11 mouse cellular contexts compared by ENCODE assay signal in the genomic region with DNA sequence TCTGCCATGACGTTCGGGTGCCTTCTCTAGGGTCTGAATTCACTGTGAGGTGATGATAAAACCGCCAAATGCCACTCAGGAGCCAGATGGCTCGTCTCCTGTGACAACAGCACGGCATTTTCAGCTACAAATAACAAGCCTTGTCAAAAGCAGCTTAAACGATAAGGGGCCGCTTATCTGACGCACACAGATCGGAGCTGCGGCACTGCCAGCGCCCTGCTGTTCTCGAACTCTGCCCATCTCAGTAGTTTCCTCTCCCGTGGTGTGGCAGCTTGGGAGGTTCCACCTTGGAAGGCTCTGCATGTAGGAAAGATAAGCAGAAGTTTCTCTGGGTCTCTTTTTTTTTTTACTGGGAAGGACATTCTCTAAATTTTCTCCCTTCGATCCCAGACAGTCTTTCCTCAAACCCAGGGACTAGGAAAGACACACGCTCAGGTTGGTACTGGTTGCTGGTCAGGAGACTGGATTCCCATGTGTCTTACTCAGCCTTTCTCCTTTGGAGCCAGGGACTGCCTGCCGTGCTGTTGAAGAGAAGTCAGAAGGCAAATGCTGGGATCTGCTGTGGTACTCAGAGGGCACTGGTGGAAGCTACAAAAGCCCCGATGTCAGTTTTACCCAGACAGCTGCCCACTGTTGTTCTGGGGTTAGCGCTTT.
DNase-seq lines count a peak whose midpoint lies in the region; ATAC-seq and TF ChIP-seq lines count a peak whose summit lies in the region.
"Had no signal": no experiment of that assay in that cellular context is flagged by ENCODE, and none has a peak within 500 bp of the region (broad histone marks: within the 10 kb centered on the region; RNA-seq: fewer than 3 reads in every experiment).

No protein-coding gene starts in this region.

- H3K9me3 ChIP-seq in hindbrain, postnatal 0 days (ENCODE audit: low read length) = no peaks in the 10 kb centered on the region
- H3K9me3 ChIP-seq in hindbrain, embryonic 13.5 days = no peaks in the 10 kb centered on the region; the same call in 1 of the 2 replicates
- H3K9me3 ChIP-seq in liver, embryonic 12.5 days (replicated peaks) = no peaks in the 10 kb centered on the region
- H3K9me3 ChIP-seq: G1E had no signal

- no peak overlapping the region for H3K4me3 ChIP-seq in hindbrain, postnatal 0 days (ENCODE audit: low read length)
- no peak overlapping the region for H3K4me3 ChIP-seq in hindbrain, embryonic 13.5 days
- H3K4me3 ChIP-seq in liver, embryonic 12.5 days = peak overlapping the region; percentile 42

- no peak for TF ChIP-seq CTCF in hindbrain, postnatal 0 days (IDR thresholded peaks at IDR 0.05; ENCODE audit: low read depth)

- H3K4me1 ChIP-seq in hindbrain, postnatal 0 days (ENCODE audit: insufficient read depth, low read length) = 0 out of 2 replicates have a peak, but pooled peaks cover 4% of the 10 kb centered on the region
- H3K4me1 ChIP-seq in hindbrain, embryonic 13.5 days (replicated peaks) = no peaks in the 10 kb centered on the region
- H3K4me1 ChIP-seq in liver, embryonic 12.5 days = peaks cover 29% of the 10 kb centered on the region

- 44% methylated on average over 18 of the region's 18 CpGs for WGBS in hindbrain, postnatal 0 days
- WGBS in hindbrain, embryonic 13.5 days = 72% methylated on average over 18 of the region's 18 CpGs
- WGBS in liver, embryonic 12.5 days (ENCODE audit: insufficient replicate concordance) = 23% methylated on average over 18 of the region's 18 CpGs

- peak overlapping the region; percentile 21 for H3K4me2 ChIP-seq in hindbrain, postnatal 0 days (ENCODE audit: low read depth, low read length)
- H3K4me2 ChIP-seq in hindbrain, embryonic 13.5 days = no peak overlapping the region
- H3K4me2 ChIP-seq in liver, embryonic 12.5 days = peak overlapping the region; percentile 67

- ATAC-seq in hindbrain, postnatal 0 days = peak; percentile 7; the same call in 1 of the 2 replicates
- no peak for ATAC-seq in hindbrain, embryonic 13.5 days (ENCODE audit: low FRiP score)
- ATAC-seq in liver, embryonic 12.5 days = peak; percentile 96

- H3K27ac ChIP-seq in hindbrain, postnatal 0 days = no peak overlapping the region
- no peak overlapping the region for H3K27ac ChIP-seq in hindbrain, embryonic 13.5 days
- H3K27ac ChIP-seq in liver, embryonic 12.5 days = peak overlapping the region; percentile 99

- DNase-seq in cerebellum, postnatal 14 days = peak; percentile 26 to 40
- no peak for DNase-seq in cerebellum, adult 8-10 months
- peak; percentile 27 for DNase-seq in hindbrain, postnatal 0 days (ENCODE audit: low spot score)
- peak; percentile 13 for DNase-seq in brain, adult 2 months (ENCODE audit: low read depth, low spot score)
- no peak for DNase-seq in adrenal gland, postnatal 14 days
- no peak for DNase-seq in kidney, postnatal 14 days
- DNase-seq: adrenal gland, adult 8-10 months; kidney, postnatal 10 days had no signal

- H3K9ac ChIP-seq in hindbrain, postnatal 0 days (replicated peaks; ENCODE audit: low read length) = no peak overlapping the region
- H3K9ac ChIP-seq in hindbrain, embryonic 13.5 days = no peak overlapping the region
- peak overlapping the region; percentile 72 for H3K9ac ChIP-seq in liver, embryonic 12.5 days

- no peaks in the 10 kb centered on the region for H3K27me3 ChIP-seq in hindbrain, postnatal 0 days (ENCODE audit: insufficient read depth, low read length)
- no peaks in the 10 kb centered on the region; the same call in 1 of the 2 replicates for H3K27me3 ChIP-seq in hindbrain, embryonic 13.5 days
- H3K27me3 ChIP-seq in liver, embryonic 12.5 days (replicated peaks) = no peaks in the 10 kb centered on the region

- H3K36me3 ChIP-seq in hindbrain, postnatal 0 days (ENCODE audit: insufficient read depth, low read length) = no peaks in the 10 kb centered on the region
- no peaks in the 10 kb centered on the region for H3K36me3 ChIP-seq in hindbrain, embryonic 13.5 days
- H3K36me3 ChIP-seq in liver, embryonic 12.5 days = no peaks in the 10 kb centered on the region
- H3K36me3 ChIP-seq: G1E had no signal

Comparison
In these comparisons a context has a peak if more than half of its experiments do, and no peak if none do; other contexts are left out.
1. DNase-seq: peak in cerebellum, postnatal 14 days (2 of 2), hindbrain, postnatal 0 days (single experiment) and brain, adult 2 months (single experiment); none in cerebellum, adult 8-10 months (single experiment), adrenal gland, postnatal 14 days (single experiment) and kidney, postnatal 14 days (single experiment).